Mouse (Mus musculus) retina, adult 2 months (tissue): Measurements from ENCODE around the gene Fgf11.

Experiments
- DNase-seq: peaks from one replicate; pipeline ENCODE4 v3.0.0-alpha.2; 2012; ENCODE audit warnings: low read depth, low spot score

Fgf11 gene

DNA sequence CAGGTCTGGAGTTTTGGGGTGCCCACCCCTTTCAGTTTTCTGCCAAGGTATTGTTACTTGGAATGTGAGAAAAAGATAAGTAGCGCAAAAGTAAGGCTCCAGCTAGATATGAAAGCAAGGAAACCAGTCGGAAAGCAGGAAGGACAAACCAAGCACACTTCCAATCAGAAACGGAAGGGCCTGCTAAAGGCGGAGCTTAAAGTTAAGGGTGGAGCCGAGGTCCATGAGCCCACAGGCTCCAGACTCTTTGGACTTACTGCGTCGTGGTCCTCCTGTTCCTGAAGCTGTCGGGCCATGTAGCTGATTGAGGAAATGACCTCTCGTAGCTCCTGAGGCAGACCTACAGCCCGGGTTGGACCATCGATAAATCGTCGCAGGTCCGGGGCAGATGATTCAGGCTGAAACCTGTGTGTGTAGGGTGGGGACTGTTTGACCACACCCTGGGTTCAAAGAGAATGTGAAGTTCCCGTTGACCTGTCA, 16.8 kb downstream of the Fgf11 start:
- DNase-seq: no peak

GRCm38 (mm10) chr11:69781828-69782227, 19.8 kb downstream of the Fgf11 start:
- DNase-seq: no peak

- no peak for DNase-seq
Observed at GRCm38 (mm10) chr11:69778985-69779384, 22.7 kb downstream of the Fgf11 start.

DNA sequence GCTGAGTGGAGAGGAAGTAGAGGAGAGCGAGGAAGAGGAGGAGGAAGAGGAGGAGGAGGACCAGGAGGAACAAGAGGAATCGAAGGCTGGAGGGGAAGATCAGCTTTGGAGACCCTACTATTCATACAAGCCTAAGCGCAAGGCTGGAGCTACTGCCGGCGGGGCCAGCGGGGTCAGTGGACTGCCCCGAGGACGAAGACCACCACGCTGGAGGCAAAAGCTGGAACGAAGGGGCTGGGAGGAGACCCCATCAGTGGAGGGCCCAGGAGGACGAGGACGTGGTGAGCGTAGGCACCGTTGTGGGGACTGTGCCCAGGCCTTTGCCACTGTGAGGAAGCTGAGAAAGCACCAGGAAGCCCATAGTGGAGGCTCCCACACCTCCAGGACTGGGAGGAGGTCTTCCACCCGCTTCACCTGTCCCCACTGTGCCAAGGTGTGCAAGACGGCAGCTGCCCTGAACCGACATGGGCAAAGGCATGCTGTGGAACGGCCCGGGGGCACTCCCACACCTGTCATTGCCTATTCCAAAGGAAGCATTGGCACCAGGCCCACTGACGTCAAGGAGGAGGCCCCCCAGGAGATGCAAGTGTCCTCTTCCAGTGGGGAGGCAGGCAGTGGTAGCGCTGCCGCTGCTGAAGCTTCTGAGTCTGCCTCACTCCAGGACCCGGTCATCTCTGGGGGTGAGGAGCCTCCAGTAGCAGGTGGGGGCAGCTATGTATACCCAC, 23.2 kb downstream of the Fgf11 start:
- DNase-seq: no peak

DNA sequence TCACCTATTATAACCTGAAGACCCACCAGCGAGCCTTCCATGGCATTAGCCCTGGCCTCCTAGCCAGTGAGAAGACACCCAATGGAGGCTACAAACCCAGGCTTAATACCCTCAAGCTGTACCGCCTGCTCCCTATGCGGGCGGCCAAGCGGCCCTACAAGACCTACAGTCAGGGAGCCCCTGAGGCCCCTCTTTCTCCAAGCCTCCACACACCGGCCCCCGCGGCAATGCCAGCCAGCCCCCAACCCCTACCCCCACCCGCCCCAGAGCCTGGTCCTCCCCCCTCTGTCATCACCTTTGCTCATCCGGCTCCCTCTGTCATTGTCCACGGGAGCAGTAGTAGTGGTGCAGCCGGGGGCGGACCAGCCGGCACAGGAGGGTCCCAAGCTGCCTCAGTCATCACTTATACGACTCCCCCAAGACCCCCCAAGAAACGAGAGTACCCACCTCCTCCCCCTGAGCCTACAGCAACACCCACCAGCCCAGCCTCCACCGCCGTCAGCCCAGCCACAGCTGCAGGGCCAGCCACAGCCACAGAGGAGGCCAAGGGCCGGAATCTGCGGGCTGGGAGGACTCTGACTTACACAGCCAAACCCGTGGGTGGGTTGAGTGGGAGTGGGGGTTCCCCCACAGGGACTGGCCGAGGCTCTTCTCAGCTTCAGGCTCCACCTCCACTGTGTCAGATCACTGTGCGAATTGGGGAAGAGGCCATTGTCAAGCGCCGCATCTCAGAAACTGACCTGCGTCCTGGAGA, 24.0 kb downstream of the Fgf11 start:
- DNase-seq: no peak

DNA sequence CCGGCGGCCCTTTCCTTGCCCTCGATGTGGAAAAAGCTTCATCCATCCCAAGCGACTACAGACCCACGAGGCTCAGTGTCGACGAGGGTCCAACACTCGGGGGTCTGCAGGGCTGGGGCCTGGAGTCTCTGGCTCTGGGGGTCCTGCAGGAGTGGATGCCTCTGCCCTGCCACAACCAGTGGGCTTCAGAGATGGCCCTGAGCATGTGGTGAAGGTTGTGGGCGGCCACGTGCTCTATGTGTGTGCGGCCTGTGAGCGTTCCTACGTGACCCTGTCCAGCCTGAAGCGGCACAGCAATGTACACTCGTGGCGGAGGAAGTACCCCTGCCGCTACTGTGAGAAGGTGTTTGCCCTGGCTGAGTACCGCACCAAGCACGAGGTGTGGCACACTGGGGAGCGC, 25.2 kb downstream of the Fgf11 start:
- DNase-seq: no peak

GRCm38 (mm10) chr11:69775716-69776115, 25.9 kb downstream of the Fgf11 start:
- DNase-seq: no peak

GRCm38 (mm10) chr11:69774961-69775360, 26.7 kb downstream of the Fgf11 start:
- peak; percentile 61 for DNase-seq

DNA sequence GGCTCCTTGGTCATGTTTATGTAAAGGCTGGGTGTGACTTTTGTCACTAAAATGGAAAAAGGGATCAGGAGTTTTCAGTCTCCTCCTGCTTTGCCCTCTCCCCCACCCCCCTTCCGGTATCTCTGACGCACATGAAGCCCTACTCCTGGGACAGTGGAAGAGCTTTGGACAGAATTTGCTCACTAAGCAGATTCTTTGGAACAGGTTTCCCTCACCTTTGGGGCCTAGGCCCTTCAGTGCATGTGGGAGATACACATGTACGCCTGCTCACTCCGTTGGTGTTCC, 34.1 kb downstream of the Fgf11 start:
- DNase-seq: no peak

DNA sequence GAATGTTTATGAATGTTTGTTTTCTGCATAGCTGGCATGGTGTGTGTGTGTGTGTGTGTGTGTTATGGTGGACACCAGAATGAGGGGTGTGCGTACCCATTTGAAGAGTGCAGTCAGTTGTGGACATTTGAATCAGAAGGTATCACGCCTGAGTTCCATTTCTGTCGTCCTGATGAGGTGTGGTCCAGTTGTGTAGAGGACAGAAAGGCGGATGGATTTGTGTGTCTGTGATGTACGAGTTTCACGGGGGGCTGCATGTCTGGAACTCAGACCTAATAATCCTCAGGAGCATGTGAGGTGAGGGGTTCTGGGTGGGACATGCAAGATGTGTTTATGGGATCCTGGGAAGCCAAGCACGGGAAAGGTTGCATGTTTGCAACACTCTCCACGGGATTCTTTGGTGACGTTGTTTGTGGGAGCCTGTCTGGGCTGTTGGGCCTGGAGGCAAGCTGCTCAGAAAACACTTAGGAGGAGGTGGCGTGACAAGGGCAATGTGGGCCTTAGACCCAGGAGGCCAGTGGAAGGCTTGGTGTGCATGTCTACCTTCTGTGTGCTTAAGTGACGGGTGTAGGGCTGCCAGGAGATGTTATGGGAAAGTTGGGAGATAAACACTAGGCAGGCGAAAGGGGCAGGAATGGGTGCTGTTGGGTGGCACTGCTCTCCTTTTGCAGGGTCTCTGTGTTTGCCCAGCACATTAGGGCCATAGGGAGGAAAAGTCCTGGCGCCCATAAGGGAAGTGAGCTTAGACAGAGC, 34.6 kb downstream of the Fgf11 start:
- no peak for DNase-seq

DNA sequence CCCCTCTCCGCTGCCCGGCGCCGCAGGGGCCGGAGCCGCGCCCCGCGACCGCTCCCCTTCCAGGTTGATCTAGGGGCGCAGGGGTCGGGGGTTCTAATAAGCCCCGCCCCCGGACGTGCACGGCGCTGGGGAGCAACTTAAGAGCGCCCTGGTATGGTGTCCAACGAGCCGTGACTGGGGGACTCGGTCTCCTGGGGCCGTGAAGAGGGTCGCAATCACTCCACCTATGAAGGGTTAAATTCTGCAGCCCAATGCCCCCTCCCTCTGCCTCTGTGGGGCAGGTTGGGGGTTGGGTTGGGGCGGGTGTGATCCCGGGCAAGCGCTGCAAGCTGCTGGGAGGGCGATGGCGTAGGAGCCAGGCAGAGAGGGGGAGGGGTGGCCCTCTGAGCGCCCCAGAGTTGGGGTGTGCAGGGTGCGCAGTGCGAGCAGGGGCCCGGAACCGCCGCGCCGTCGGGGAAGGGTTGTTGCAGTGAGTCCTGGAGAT, 35.5 kb downstream of the Fgf11 start:
- DNase-seq: no peak

DNA sequence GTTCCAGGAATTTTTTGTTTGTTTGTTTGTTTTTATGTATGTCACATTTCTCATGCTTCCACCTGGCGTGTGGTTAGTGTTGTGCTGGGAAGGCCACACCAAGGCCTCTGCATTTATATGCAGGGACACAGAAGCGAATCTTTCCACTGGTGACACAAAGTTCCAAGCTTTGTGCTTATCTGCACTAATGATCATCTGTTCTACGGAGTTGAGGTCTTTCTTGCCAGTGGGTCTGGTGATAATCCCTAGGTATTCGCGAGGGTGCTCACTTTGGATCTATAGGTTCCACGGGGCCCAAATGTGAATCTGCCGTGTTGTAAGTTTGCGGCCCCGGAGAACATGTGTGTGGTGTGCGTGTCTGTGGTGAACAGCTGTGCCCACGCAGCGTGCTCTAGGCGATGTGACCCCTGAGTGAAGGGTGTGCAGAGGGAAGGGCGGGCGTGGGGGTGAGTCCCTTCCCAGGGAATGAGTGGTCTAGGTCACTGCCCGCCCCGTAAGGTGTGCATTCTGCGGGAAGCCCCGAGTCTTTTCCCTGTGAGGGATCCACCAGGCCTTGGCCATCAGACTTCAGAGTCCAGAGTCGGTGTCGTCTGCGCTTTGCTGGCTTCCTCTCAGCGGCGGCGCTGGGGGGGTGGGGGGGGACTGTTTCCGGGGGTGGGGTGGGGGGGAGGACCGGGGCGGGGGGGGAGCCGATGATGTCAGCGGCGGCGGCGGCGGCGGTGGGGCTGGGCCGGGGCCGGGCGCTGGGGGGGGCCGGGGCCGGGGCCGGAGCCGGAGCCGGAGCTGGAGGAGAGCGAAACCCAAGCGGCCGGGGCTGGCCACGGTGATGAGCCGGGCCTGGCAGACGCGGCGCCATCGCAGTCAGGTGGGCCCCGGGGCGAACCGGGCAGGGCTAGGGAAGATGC, 36.2 kb downstream of the Fgf11 start, which contains the start of gene Zbtb4:
Gene Zbtb4 (plus strand): TSS at position 692 of the 905 bp plus-strand sequence.
- DNase-seq: no peak

DNA sequence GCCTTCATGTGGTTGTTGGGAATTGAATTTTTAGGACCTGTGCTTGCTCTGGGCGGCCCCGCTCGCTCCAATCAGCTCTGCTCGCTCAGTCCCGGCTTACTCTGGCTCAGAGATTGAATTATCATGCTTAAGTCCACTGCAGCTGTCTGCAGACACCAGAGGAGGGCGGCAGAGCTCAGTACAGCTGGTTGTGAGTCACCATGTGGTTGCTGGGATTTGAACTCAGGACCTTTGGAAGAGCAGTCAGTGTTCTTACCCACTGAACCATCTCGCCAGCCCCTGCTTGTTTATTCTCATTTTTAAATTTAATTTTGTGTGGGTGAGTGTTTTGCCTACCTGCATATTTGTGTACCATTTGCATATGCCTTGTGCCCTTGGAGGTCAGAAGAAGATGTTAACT, 38.1 kb downstream of the Fgf11 start:
- DNase-seq: no peak

- no peak for DNase-seq
Observed at GRCm38 (mm10) chr11:69761868-69762267, 39.8 kb downstream of the Fgf11 start, which contains the start of gene Slc35g3. TSS of gene Slc35g3 (minus strand) at chr11:69761968.

DNA sequence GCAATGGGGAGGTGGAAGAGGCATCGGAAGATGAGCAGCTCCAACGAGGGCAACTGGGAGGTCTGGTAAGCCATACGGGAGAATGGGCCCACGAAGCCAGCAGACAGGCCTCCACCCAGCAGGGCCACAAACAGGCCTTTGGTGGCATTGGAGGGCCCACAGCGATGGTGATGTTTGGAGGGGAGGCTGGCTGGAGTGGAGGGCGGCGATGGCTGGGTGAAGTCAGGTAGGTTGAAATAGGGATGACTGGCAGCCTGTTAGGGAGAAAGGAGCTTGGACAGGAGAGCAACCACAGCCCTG, 40.8 kb downstream of the Fgf11 start:
- DNase-seq: no peak

GRCm38 (mm10) chr11:69760160-69760900, 41.3 kb downstream of the Fgf11 start:
- no peak for DNase-seq

DNA sequence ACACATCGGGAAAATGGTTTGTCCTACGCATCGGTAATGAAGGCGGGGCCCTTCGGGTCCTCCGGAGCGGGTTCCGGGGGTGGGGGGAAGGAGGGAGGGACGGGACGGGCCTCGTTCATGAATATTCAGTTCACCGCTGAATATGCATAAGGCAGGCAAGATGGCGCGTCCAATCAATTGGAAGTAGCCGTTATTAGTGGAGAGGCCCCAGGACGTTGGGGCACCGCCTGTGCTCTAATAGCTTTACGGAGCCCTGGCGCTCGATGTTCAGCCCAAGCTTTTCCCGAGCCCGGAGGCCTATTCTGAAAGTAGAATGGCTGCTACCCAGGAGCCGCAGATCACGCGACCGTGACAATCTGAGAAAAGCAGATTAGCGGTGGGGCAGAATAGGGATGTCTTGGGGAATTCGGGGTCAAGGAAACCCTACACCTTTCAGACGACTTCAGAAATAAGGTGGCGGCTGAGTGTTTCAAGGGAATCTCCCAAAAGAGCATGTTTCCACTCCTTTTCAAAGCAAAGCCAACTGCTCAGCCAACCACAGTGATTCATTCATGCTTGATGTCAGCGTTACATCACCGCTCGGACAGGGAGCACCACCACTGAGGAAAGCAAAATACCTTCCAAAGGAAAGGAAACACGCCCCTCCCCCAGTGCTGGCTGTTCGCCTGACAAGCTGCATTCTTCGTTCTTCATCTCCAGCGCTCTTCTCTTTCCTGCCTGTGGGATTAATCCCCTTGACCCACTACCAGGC, 42.5 kb downstream of the Fgf11 start:
- no peak for DNase-seq

DNA sequence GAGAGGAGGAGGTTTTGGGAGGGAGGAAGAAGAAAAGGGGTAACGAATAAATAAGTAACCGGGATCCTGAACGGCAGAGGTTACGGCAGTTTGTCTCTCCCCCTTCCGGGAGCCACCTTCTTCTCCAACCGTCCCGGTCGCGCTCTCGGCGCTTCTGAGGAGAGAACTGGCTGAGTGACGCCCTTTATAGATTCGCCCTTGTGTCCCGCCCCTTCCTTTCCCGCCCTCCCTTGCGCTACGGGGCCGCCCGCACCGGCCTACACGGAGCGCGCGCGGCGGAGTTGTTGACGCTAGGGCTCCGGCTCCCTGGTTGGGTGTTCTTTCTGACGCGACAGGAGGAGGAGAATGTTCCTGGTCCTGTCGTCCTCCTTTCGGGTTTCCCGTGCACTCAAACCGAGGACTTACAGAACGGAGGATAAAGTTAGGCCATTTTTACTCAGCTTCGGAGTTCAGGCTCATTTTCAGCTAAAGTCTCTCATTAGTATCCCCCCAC, 43.1 kb downstream of the Fgf11 start, which contains the start of gene Polr2a:
Gene Polr2a (minus strand): TSS at position 160 of the 493 bp plus-strand sequence.
- peak; percentile 97 for DNase-seq

DNA sequence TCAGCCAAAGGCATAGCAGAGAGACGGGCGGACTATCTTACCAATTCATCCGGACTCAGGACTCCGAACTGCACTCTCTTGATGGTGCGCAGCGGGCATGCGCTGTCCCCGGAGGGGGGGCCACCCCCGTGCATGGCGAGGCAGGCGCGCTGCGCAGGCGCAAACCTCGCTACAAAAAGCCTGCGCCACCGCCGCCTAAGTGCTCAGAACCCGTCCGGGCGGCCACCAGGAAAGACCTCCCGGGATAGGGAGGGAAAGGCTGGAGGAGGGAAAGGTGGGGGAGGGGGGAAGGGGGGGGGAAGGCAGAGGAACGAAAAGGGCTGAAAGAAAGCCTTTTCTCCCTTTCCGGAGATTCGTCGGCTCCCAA, 43.6 kb downstream of the Fgf11 start:
- DNase-seq: peak; percentile 92
